Mouse (Mus musculus) kidney, embryonic 15.5 days (tissue): ENCODE results near the gene Glt1d1. TPM values are rescaled to one million over a fixed set of nuclear protein-coding genes. Genes with fewer than 3 reads are reported as not detected.

Experiments used
- ATAC-seq: fragments of 200-750 bp; cut with Nextera tagmentation; replicated peaks from 2 replicates; pipeline ENCODE4 v1.8.0; 2017; ENCODE audit warnings: moderate TSS enrichment; ENCODE audit not compliant: low FRiP score
- H3K27ac ChIP-seq: fragments of 300-500 bp; sonication (generic); 2 replicates; pipeline ENCODE4 v1.5.1; 2015; ENCODE audit warnings: mild to moderate bottlenecking, inconsistent platforms
- H3K27me3 ChIP-seq: fragments of 300-500 bp; sonication (generic); 2 replicates; pipeline ENCODE4 v1.6.1; 2015; ENCODE audit warnings: inconsistent platforms
- H3K36me3 ChIP-seq: fragments of 300-500 bp; sonication (generic); 2 replicates; pipeline ENCODE4 v1.6.1; 2015; ENCODE audit warnings: inconsistent platforms
- H3K4me1 ChIP-seq: fragments of 300-500 bp; sonication (generic); 2 replicates; pipeline ENCODE4 v1.6.1; 2015; ENCODE audit warnings: inconsistent platforms
- H3K4me2 ChIP-seq: fragments of 300-500 bp; sonication (generic); 2 replicates; pipeline ENCODE4 v1.6.1; 2015; ENCODE audit warnings: moderate library complexity, mild to moderate bottlenecking, inconsistent platforms
- H3K4me3 ChIP-seq: fragments of 300-500 bp; sonication (generic); replicated peaks from 2 replicates; pipeline ENCODE4 v1.5.1; 2015; ENCODE audit warnings: mild to moderate bottlenecking, inconsistent platforms
- H3K9ac ChIP-seq: fragments of 300-500 bp; sonication (generic); 2 replicates; pipeline ENCODE4 v1.6.1; 2015; ENCODE audit warnings: mild to moderate bottlenecking, inconsistent platforms
- H3K9me3 ChIP-seq: fragments of 300-500 bp; sonication (generic); replicated peaks from 2 replicates; pipeline ENCODE4 v1.6.1; 2016; ENCODE audit warnings: inconsistent platforms
- WGBS: fragments of 180-500 bp; shearing (Covaris S2); methylation state at CpG from one replicate; pipeline ENCODE4 v1.1.7; 2015; ENCODE audit warnings: mixed read lengths; 5-methylcytosine and 5-hydroxymethylcytosine counted together
- polyA plus RNA-seq: library from polyadenylated mRNA; unstranded; fragments of >200 nt; fragmentation: Nextera tagmentation; extraction: Ambion mirVana; gene quantifications from 2 replicates; pipeline ENCODE4 v1.2.1, GENCODE M21; 2015

The Glt1d1 gene
- polyA plus RNA-seq, 1 experiment from 2014 or later: 0.36 TPM

GRCm38 (mm10) chr5:127673913-127674312 lies 41.9 kb downstream of the Glt1d1 start:
- Histone ChIP-seq H3K4me1 (no peaks in the 10 kb centered on the region), H3K4me2 (no peak overlapping the region), H3K36me3 (no peaks in the 10 kb centered on the region), H3K4me3 (no peak overlapping the region), H3K9ac (no peak overlapping the region), H3K9me3 (peaks cover 8% of the 10 kb centered on the region), H3K27me3 (no peaks in the 10 kb centered on the region), H3K27ac (no peak overlapping the region)
- ATAC-seq: no peak
- 93% methylated on average over 8 of the region's 8 CpGs for WGBS

GRCm38 (mm10) chr5:127677561-127677960 lies 45.5 kb downstream of the Glt1d1 start:
- Histone ChIP-seq H3K9me3 (peaks cover 8% of the 10 kb centered on the region), H3K27me3 (no peaks in the 10 kb centered on the region), H3K4me1 (no peaks in the 10 kb centered on the region), H3K4me2 (no peak overlapping the region), H3K36me3 (no peaks in the 10 kb centered on the region), H3K4me3 (no peak overlapping the region), H3K27ac (no peak overlapping the region), H3K9ac (no peak overlapping the region)
- WGBS: 93% methylated on average over 2 of the region's 2 CpGs
- no peak for ATAC-seq

DNA sequence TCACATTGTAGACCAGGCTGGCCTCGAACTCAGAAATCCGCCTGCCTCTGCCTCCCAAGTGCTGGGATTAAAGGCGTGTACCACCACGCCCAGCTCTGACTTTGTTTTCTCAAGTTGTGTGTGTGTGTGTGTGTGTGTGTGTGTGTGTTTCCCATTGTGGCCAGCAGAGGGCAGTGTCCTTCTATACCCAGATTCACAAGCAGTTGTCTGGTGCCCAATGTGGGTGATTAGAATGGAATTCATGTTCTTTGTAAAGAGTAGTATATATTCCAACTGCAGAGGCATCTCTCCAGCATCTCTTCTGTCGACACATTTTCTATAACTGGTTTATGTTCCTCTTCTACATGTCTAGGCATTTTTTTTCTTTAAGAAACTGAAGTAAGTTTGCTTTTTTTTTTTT lies 46.4 kb downstream of the Glt1d1 start:
- WGBS: 97% methylated on average over 5 of the region's 5 CpGs
- peaks cover 8% of the 10 kb centered on the region for H3K9me3 ChIP-seq
- H3K36me3 ChIP-seq: no peaks in the 10 kb centered on the region
- H3K4me2 ChIP-seq: no peak overlapping the region
- no peak overlapping the region for H3K9ac ChIP-seq
- H3K27me3 ChIP-seq: no peaks in the 10 kb centered on the region
- no peak for ATAC-seq
- H3K4me3 ChIP-seq: no peak overlapping the region
- H3K4me1 ChIP-seq: no peaks in the 10 kb centered on the region
- H3K27ac ChIP-seq: no peak overlapping the region

GRCm38 (mm10) chr5:127688568-127689170 lies 56.6 kb downstream of the Glt1d1 start:
- Histone ChIP-seq H3K4me3 (no peak overlapping the region), H3K9ac (no peak overlapping the region), H3K27me3 (no peaks in the 10 kb centered on the region), H3K4me1 (no peaks in the 10 kb centered on the region), H3K9me3 (no peaks in the 10 kb centered on the region), H3K27ac (no peak overlapping the region), H3K36me3 (no peaks in the 10 kb centered on the region), H3K4me2 (no peak overlapping the region)
- WGBS: 54% methylated on average over 9 of the region's 9 CpGs
- ATAC-seq: no peak

- no peak overlapping the region for H3K27ac ChIP-seq
- no peaks in the 10 kb centered on the region for H3K36me3 ChIP-seq
- H3K4me3 ChIP-seq: no peak overlapping the region
- H3K4me1 ChIP-seq: no peaks in the 10 kb centered on the region
- H3K9ac ChIP-seq: no peak overlapping the region
- no peak overlapping the region for H3K4me2 ChIP-seq
- 92% methylated on average over 10 of the region's 10 CpGs for WGBS
- ATAC-seq: no peak
- H3K9me3 ChIP-seq: no peaks in the 10 kb centered on the region
- H3K27me3 ChIP-seq: no peaks in the 10 kb centered on the region
Observed at GRCm38 (mm10) chr5:127691085-127691484, 59.0 kb downstream of the Glt1d1 start.

DNA sequence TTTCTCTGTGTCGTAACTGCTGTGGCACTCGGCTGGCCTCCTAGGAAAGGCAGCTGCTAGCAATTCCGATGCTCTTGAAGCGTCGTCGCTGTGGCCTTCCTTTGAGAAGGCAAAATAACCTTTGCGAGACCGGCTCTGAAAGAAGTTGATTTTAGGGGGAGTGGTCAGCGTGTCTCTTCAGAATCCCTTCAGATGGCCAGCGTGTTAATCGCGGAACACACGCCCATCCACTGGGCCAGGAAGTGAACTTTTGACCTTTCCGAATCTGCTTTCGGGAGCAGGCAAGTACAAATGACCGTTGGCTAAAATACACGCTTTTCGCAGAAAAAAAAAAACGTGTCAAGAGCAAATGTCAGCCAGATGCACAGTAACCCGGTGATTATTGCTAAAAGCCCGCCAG lies 59.5 kb downstream of the Glt1d1 start:
- Histone ChIP-seq H3K27ac (no peak overlapping the region), H3K4me3 (no peak overlapping the region), H3K36me3 (no peaks in the 10 kb centered on the region), H3K9ac (no peak overlapping the region), H3K27me3 (no peaks in the 10 kb centered on the region), H3K4me2 (0 out of 2 replicates have a peak overlapping the region, but pooled peaks have one; percentile 16), H3K9me3 (no peaks in the 10 kb centered on the region), H3K4me1 (no peaks in the 10 kb centered on the region)
- WGBS: 39% methylated on average over 21 of the region's 21 CpGs
- ATAC-seq: no peak

- Histone ChIP-seq H3K4me2 (no peak overlapping the region), H3K9me3 (no peaks in the 10 kb centered on the region), H3K4me3 (no peak overlapping the region), H3K4me1 (no peaks in the 10 kb centered on the region), H3K36me3 (no peaks in the 10 kb centered on the region), H3K27me3 (no peaks in the 10 kb centered on the region), H3K27ac (no peak overlapping the region), H3K9ac (no peak overlapping the region)
- ATAC-seq: no peak
- 67% methylated on average over 4 of the region's 4 CpGs for WGBS
Observed at GRCm38 (mm10) chr5:127695898-127696297, 63.8 kb downstream of the Glt1d1 start.

- WGBS: 93% methylated on average over 4 of the region's 4 CpGs
- H3K4me1 ChIP-seq: no peaks in the 10 kb centered on the region
- no peak overlapping the region for H3K4me3 ChIP-seq
- H3K4me2 ChIP-seq: no peak overlapping the region
- no peaks in the 10 kb centered on the region for H3K27me3 ChIP-seq
- no peaks in the 10 kb centered on the region for H3K9me3 ChIP-seq
- no peak overlapping the region for H3K9ac ChIP-seq
- H3K27ac ChIP-seq: no peak overlapping the region
- no peaks in the 10 kb centered on the region for H3K36me3 ChIP-seq
- ATAC-seq: no peak
Observed at GRCm38 (mm10) chr5:127696602-127697001, 64.5 kb downstream of the Glt1d1 start.

GRCm38 (mm10) chr5:127698525-127698924 lies 66.5 kb downstream of the Glt1d1 start:
- H3K27ac ChIP-seq: no peak overlapping the region
- H3K9me3 ChIP-seq: no peaks in the 10 kb centered on the region
- no peaks in the 10 kb centered on the region for H3K36me3 ChIP-seq
- no peak overlapping the region for H3K4me3 ChIP-seq
- no peaks in the 10 kb centered on the region for H3K27me3 ChIP-seq
- no peak for ATAC-seq
- no peak overlapping the region for H3K9ac ChIP-seq
- H3K4me2 ChIP-seq: no peak overlapping the region
- no peaks in the 10 kb centered on the region for H3K4me1 ChIP-seq
- 84% methylated on average over 2 of the region's 2 CpGs for WGBS

DNA sequence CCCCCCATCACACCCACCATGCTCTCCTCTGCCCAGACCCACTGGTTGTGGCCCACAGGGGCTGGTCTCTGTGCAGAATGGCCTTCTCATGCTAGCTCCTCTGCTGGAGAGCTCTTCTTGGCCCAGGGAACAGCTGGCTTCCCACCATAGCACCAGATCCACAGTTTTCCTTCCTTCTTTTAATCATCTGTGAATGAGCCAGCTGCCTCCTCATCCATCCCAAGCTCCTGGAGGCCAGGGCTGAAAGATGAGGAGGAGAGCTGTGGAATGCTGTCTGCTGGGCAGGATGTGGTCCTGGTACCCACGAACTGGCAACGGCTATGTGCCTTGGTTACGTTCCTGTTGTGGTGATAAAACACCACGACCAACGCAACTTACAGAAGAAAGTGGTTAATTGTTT lies 67.6 kb downstream of the Glt1d1 start:
- Histone ChIP-seq H3K27me3 (no peaks in the 10 kb centered on the region), H3K4me1 (no peaks in the 10 kb centered on the region), H3K36me3 (no peaks in the 10 kb centered on the region), H3K9ac (no peak overlapping the region), H3K9me3 (no peaks in the 10 kb centered on the region), H3K27ac (no peak overlapping the region), H3K4me2 (no peak overlapping the region), H3K4me3 (no peak overlapping the region)
- no peak for ATAC-seq
- WGBS: 91% methylated on average over 5 of the region's 5 CpGs

GRCm38 (mm10) chr5:127700156-127700555 lies 68.1 kb downstream of the Glt1d1 start:
- WGBS: 80% methylated on average over 6 of the region's 6 CpGs
- no peak overlapping the region for H3K27ac ChIP-seq
- no peak overlapping the region for H3K9ac ChIP-seq
- no peaks in the 10 kb centered on the region for H3K27me3 ChIP-seq
- no peak for ATAC-seq
- no peaks in the 10 kb centered on the region for H3K36me3 ChIP-seq
- no peaks in the 10 kb centered on the region for H3K9me3 ChIP-seq
- no peak overlapping the region for H3K4me2 ChIP-seq
- no peak overlapping the region for H3K4me3 ChIP-seq
- H3K4me1 ChIP-seq: no peaks in the 10 kb centered on the region

DNA sequence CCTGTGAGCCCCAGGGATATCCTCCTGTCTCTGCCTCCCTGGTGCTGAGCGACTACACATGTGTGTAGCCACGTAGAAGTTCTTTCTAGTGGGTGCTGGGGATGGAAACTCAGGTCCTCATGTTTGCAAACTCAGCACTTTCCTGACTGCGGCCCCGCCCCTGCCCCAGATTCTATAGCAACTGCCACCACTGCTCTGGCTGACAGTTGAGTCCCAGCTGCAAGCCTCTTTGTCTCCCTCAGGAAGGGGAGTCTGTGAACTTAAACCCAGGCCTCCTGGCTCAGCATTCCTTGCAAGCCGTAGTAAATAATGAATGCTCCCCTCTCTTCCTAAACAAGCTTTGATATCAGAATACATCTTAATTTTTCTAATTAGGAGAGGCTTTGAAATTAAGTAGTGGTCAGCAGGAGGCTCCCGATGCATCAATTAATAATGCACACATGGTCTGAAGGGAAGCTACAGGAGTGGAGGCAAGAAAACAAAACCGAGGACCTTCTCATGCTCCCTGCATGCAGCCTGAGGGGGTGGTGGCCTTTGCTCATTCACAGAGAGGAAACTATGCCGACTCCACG lies 71.6 kb downstream of the Glt1d1 start:
- no peak overlapping the region for H3K9ac ChIP-seq
- no peaks in the 10 kb centered on the region for H3K4me1 ChIP-seq
- 64% methylated on average over 9 of the region's 9 CpGs for WGBS
- H3K27ac ChIP-seq: no peak overlapping the region
- H3K4me3 ChIP-seq: no peak overlapping the region
- H3K27me3 ChIP-seq: no peaks in the 10 kb centered on the region
- H3K9me3 ChIP-seq: no peaks in the 10 kb centered on the region
- no peak for ATAC-seq
- no peak overlapping the region for H3K4me2 ChIP-seq
- H3K36me3 ChIP-seq: no peaks in the 10 kb centered on the region

GRCm38 (mm10) chr5:127705225-127705624 lies 73.2 kb downstream of the Glt1d1 start:
- 91% methylated on average over 9 of the region's 9 CpGs for WGBS

More at GRCm38 (mm10) chr5:127705225-127705624, 73.2 kb downstream of the Glt1d1 start:
- H3K9me3 ChIP-seq: no peaks in the 10 kb centered on the region
- ATAC-seq: no peak
- H3K36me3 ChIP-seq: no peaks in the 10 kb centered on the region
- no peaks in the 10 kb centered on the region for H3K4me1 ChIP-seq
- no peak overlapping the region for H3K9ac ChIP-seq
- no peak overlapping the region for H3K27ac ChIP-seq
- H3K4me3 ChIP-seq: no peak overlapping the region
- H3K27me3 ChIP-seq: no peaks in the 10 kb centered on the region
- H3K4me2 ChIP-seq: no peak overlapping the region
